ENCODE assay signal across 10 mouse cellular contexts in genomic region chr6:72283914-72284313, GRCm38 (mm10). TPM values are rescaled to one million over a fixed set of nuclear protein-coding genes. Genes with fewer than 3 reads are reported as not detected.
A peak's percentile ranks its signal among the peaks of the same experiment; 100 is the strongest.
DNase-seq lines count a peak whose midpoint lies in the region; ATAC-seq and TF ChIP-seq lines count a peak whose summit lies in the region.
"Had no signal": no experiment of that assay in that cellular context is flagged by ENCODE, and none has a peak within 500 bp of the region (broad histone marks: within the 10 kb centered on the region; RNA-seq: fewer than 3 reads in every experiment).

No protein-coding gene starts in this region.

- peak; percentile 75 for TF ChIP-seq CTCF in hindbrain, postnatal 0 days (IDR thresholded peaks at IDR 0.05; ENCODE audit: low read depth)
- TF ChIP-seq CTCF in C2C12 (IDR thresholded peaks at IDR 0.05; ENCODE audit: control insufficient read depth, insufficient read depth, insufficient read length), result peak; percentile 16

- no peaks in the 10 kb centered on the region for H3K4me1 ChIP-seq in hindbrain, postnatal 0 days (ENCODE audit: insufficient read depth, low read length)
- H3K4me1 ChIP-seq in hindbrain, embryonic 14.5 days (replicated peaks; ENCODE audit: control insufficient read depth, insufficient read depth, low read length), result no peaks in the 10 kb centered on the region
- peaks cover 10% of the 10 kb centered on the region for H3K4me1 ChIP-seq in limb, embryonic 10.5 days

- H3K4me2 ChIP-seq in hindbrain, postnatal 0 days (ENCODE audit: low read depth, low read length), result no peak overlapping the region
- no peak overlapping the region for H3K4me2 ChIP-seq in hindbrain, embryonic 14.5 days (replicated peaks)
- H3K4me2 ChIP-seq: limb, embryonic 13.5 days had no signal

- no peaks in the 10 kb centered on the region for H3K79me3 ChIP-seq in C2C12 (ENCODE audit: low read depth)

- H3ac ChIP-seq in C2C12 (ENCODE audit: control insufficient read depth, insufficient read length, low read depth), result no peak overlapping the region

- no peaks in the 10 kb centered on the region for H3K36me3 ChIP-seq in hindbrain, postnatal 0 days (ENCODE audit: insufficient read depth, low read length)
- H3K36me3 ChIP-seq in hindbrain, embryonic 14.5 days (replicated peaks; ENCODE audit: control insufficient read depth, insufficient read depth), result no peaks in the 10 kb centered on the region
- H3K36me3 ChIP-seq in C2C12 (ENCODE audit: control insufficient read depth, insufficient read depth), result no peaks in the 10 kb centered on the region
- no peaks in the 10 kb centered on the region for H3K36me3 ChIP-seq in limb, embryonic 10.5 days
- H3K36me3 ChIP-seq: limb, embryonic 13.5 days had no signal

- DNase-seq in hindbrain, postnatal 0 days (ENCODE audit: low spot score), result peak; percentile 56
- no peak for DNase-seq in hindbrain, embryonic 14.5 days (ENCODE audit: low spot score)
- peak; percentile 76 for DNase-seq in 3T3-L1 (ENCODE audit: low read depth, low spot score)
- peak; percentile 43 for DNase-seq in limb, embryonic 10.5 days (ENCODE audit: low spot score)
- DNase-seq in spleen, postnatal 4 days (ENCODE audit: low spot score in 2 of 2), result peak; percentile 52 to 79
- DNase-seq in ovary, adult 18-20 months (ENCODE audit: low spot score), result no peak

- no peaks in the 10 kb centered on the region for H3K9me3 ChIP-seq in hindbrain, postnatal 0 days (ENCODE audit: low read length)
- H3K9me3 ChIP-seq in hindbrain, embryonic 14.5 days (ENCODE audit: control insufficient read depth, low read length), result no peaks in the 10 kb centered on the region
- no peaks in the 10 kb centered on the region for H3K9me3 ChIP-seq in limb, embryonic 10.5 days (replicated peaks)
- H3K9me3 ChIP-seq: limb, embryonic 13.5 days had no signal

- no peak overlapping the region for H3K4me3 ChIP-seq in hindbrain, postnatal 0 days (ENCODE audit: low read length)
- H3K4me3 ChIP-seq in hindbrain, embryonic 14.5 days (replicated peaks; ENCODE audit: low read length), result no peak overlapping the region
- H3K4me3 ChIP-seq in C2C12 (ENCODE audit: insufficient read depth, poor library complexity, severe bottlenecking), result no peak overlapping the region
- no peak overlapping the region for H3K4me3 ChIP-seq in limb, embryonic 10.5 days
- H3K4me3 ChIP-seq: limb, embryonic 13.5 days had no signal

- H3K79me2 ChIP-seq in C2C12 (ENCODE audit: control insufficient read depth, insufficient read depth), result no peaks in the 10 kb centered on the region

- peak; percentile 61; the same call in 1 of the 2 replicates for ATAC-seq in hindbrain, postnatal 0 days
- no peak for ATAC-seq in hindbrain, embryonic 14.5 days (ENCODE audit: low FRiP score)
- peak; percentile 51; the same call in 1 of the 2 replicates for ATAC-seq in common myeloid progenitor, adult 5-6 weeks (replicated peaks; ENCODE audit: low read depth, poor library complexity, severe bottlenecking)

- 25% methylated on average over 4 of the region's 4 CpGs for WGBS in hindbrain, postnatal 0 days
- 25% methylated on average over 4 of the region's 4 CpGs for WGBS in hindbrain, embryonic 14.5 days
- WGBS in limb, embryonic 10.5 days, result 21% methylated on average over 4 of the region's 4 CpGs

- H3K9ac ChIP-seq in hindbrain, postnatal 0 days (replicated peaks; ENCODE audit: low read length), result no peak overlapping the region
- H3K9ac ChIP-seq in hindbrain, embryonic 14.5 days, result no peak overlapping the region
- H3K9ac ChIP-seq: limb, embryonic 13.5 days had no signal

- no peaks in the 10 kb centered on the region for H3K27me3 ChIP-seq in hindbrain, postnatal 0 days (ENCODE audit: insufficient read depth, low read length)
- no peaks in the 10 kb centered on the region for H3K27me3 ChIP-seq in hindbrain, embryonic 14.5 days (ENCODE audit: control insufficient read depth, insufficient read depth, low read length)
- no peaks in the 10 kb centered on the region for H3K27me3 ChIP-seq in C2C12 (ENCODE audit: control insufficient read depth, insufficient read depth, insufficient read length)
- no peaks in the 10 kb centered on the region for H3K27me3 ChIP-seq in limb, embryonic 10.5 days (ENCODE audit: low read depth, poor library complexity, severe bottlenecking)
- H3K27me3 ChIP-seq: limb, embryonic 13.5 days had no signal

- H3K27ac ChIP-seq in hindbrain, postnatal 0 days, result no peak overlapping the region
- no peak overlapping the region for H3K27ac ChIP-seq in hindbrain, embryonic 14.5 days
- no peak overlapping the region for H3K27ac ChIP-seq in limb, embryonic 10.5 days
- H3K27ac ChIP-seq: limb, embryonic 13.5 days had no signal

TF ChIP-seq in C2C12, 6 proteins besides CTCF, POLR2A, EP300 and RAD21:
- TF ChIP-seq CEBPB (IDR thresholded peaks at IDR 0.05; ENCODE audit: low read depth) (no peak), USF1 (IDR thresholded peaks at IDR 0.05; ENCODE audit: low read depth) (no peak), MAX (IDR thresholded peaks at IDR 0.05) (no peak), MYOG (IDR thresholded peaks at IDR 0.05; ENCODE audit: control insufficient read depth, extremely low read depth, insufficient read length) (no peak), MYOD1 (IDR thresholded peaks at IDR 0.05; ENCODE audit: control insufficient read depth, insufficient read length, low read depth) (no peak)

RNA-seq across cellular contexts. Expression of gene Sftpb, which starts 20.5 kb away (rescaled TPM):
- 1.4 TPM in 1 of 2 replicates, not detected in the other for total RNA-seq in hindbrain, postnatal 0 days (2014; rRNA removed)
- 0.18 and 0.29 TPM in 2 replicates for polyA plus RNA-seq in hindbrain, postnatal 0 days (2015; fragmentation: Nextera tagmentation; extraction: Ambion mirVana)
- polyA plus RNA-seq in hindbrain, embryonic 14.5 days (2014; fragmentation: Nextera tagmentation; extraction: Ambion mirVana), result 0.37 and 0.55 TPM in 2 replicates
- polyA plus RNA-seq in C2C12 (2012; fragmentation: generic; extraction: Trizol), result not detected
- total RNA-seq in common myeloid progenitor, adult 5-6 weeks (2017), result not detected in 2 replicates
- not detected in 2 replicates for polyA plus RNA-seq in limb, embryonic 10.5 days (2016; fragmentation: Nextera tagmentation; extraction: Ambion mirVana)
- polyA plus RNA-seq: limb, embryonic 13.5 days; stomach, embryonic 14.5 days had no signal

RNA-seq across cellular contexts. Expression of gene Atoh8, which starts 48.5 kb away (rescaled TPM):
- 6.5 and 8.1 TPM in 2 replicates for total RNA-seq in hindbrain, postnatal 0 days (2014; rRNA removed)
- 3.8 and 5.2 TPM in 2 replicates for polyA plus RNA-seq in hindbrain, postnatal 0 days (2015; fragmentation: Nextera tagmentation; extraction: Ambion mirVana)
- polyA plus RNA-seq in hindbrain, embryonic 14.5 days (2014; fragmentation: Nextera tagmentation; extraction: Ambion mirVana), result 3.0 and 3.3 TPM in 2 replicates
- 34.4 TPM for polyA plus RNA-seq in C2C12 (2012; fragmentation: generic; extraction: Trizol)
- total RNA-seq in common myeloid progenitor, adult 5-6 weeks (2017), result 0.39 and 0.82 TPM in 2 replicates
- polyA plus RNA-seq in limb, embryonic 10.5 days (2016; fragmentation: Nextera tagmentation; extraction: Ambion mirVana), result 24.9 and 28.0 TPM in 2 replicates

Comparison
In these comparisons a context has a peak if more than half of its experiments do, and no peak if none do; other contexts are left out.
1. DNase-seq: peak in hindbrain, postnatal 0 days (single experiment), 3T3-L1 (single experiment), limb, embryonic 10.5 days (single experiment) and spleen, postnatal 4 days (2 of 2); none in hindbrain, embryonic 14.5 days (single experiment) and ovary, adult 18-20 months (single experiment).